Mouse (Mus musculus): ENCODE data around the gene B4galt1. TPM values are rescaled to one million over a fixed set of nuclear protein-coding genes. Genes with fewer than 3 reads are reported as not detected.
A peak's percentile ranks its signal among the peaks of the same experiment; 100 is the strongest.

Gene B4galt1
- polyA plus RNA-seq, 1 experiment, result 9.2 TPM

DNA sequence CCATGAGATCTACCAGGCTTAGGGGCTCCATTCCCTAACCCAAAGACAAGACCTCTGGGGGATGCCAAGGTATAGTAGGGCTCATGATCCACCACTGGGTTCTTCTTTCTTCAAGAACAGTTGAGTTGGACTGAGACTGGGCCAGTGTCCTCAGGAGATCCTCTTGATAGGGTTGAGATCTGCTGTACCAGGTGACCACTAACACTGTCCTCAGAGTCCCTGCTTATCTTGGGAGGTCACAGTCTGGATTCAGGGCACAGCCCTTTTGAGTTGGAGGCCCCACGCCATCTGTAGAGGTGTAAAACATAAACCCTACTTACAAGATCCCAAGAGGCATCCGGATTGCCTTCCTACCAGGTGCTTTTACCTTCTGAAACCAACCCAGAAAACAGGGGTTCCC, 27.8 kb downstream of the B4galt1 start:
- TF ChIP-seq CTCF (IDR thresholded peaks at IDR 0.05; ENCODE audit: borderline replicate concordance, extremely low read depth, insufficient read depth, insufficient read length) (no peak), POLR2A (IDR thresholded peaks at IDR 0.05; ENCODE audit: borderline replicate concordance, extremely low read depth, insufficient read depth, insufficient read length, poor library complexity, severe bottlenecking) (no peak)
- DNase-seq (ENCODE audit: low read depth), result no peak

DNA sequence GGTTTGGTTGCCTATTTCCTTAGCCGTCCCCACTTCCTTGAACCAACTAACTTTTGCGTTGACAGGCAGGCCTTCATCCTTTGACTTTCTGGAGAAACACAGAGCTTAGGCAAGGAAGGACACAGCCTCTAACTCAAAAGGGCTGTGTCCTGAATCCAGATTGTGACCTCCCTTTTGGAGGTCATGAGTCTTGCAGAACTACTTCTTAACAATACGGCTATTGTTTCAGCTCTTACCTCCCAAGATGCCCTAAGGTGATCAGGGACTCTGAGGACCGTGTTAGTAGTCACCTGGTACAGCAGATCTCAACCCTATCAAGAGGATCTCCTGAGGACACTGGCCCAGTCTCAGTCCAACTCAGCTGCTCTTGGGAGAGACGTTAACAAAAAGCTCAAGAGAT, 28.7 kb downstream of the B4galt1 start:
- TF ChIP-seq CTCF (IDR thresholded peaks at IDR 0.05; ENCODE audit: borderline replicate concordance, extremely low read depth, insufficient read depth, insufficient read length) (no peak), POLR2A (IDR thresholded peaks at IDR 0.05; ENCODE audit: borderline replicate concordance, extremely low read depth, insufficient read depth, insufficient read length, poor library complexity, severe bottlenecking) (no peak)
- no peak for DNase-seq (ENCODE audit: low read depth)

DNA sequence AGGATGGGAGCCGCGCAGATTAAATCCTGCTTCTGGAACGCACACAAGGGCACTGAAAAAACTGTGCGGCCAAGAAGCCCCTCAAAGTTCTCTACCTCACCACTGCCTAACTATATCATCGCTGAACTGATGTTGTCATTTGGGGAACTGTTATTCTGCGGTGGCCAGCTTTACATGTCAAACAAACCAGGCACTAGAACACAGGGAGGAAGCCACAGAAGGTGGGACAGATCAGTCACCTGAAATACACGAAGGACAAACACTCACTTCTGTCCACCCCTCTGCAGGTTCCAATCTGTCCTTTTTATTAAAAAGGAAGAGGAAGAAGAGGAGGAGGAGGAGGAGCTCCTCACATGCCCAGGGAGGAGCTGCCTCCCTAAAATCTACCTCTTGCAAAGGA, 29.3 kb downstream of the B4galt1 start:
- TF ChIP-seq CTCF (IDR thresholded peaks at IDR 0.05; ENCODE audit: borderline replicate concordance, extremely low read depth, insufficient read depth, insufficient read length), result no peak
- DNase-seq (ENCODE audit: low read depth), result no peak

DNA sequence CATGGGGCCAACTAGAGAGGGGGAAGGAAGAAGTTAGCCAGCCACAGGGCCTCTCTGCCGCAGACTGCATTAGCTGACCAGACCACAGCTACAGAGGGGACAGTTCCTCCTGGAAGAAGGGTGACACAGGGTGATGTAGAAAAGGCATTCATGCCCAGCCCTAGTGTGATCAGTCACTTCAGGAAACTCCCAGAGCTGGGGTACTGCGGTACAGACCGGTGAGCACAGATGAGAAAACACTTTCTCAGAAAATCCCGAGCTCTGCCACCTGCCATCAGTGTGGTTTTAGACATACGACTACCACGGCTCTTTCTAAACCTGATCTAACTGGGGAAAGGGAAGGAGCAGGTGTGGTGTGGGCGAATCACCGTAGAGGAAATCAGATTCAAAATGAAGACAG, 30.1 kb downstream of the B4galt1 start:
- TF ChIP-seq POLR2A (IDR thresholded peaks at IDR 0.05; ENCODE audit: borderline replicate concordance, extremely low read depth, insufficient read depth, insufficient read length, poor library complexity, severe bottlenecking) (no peak), CTCF (IDR thresholded peaks at IDR 0.05; ENCODE audit: borderline replicate concordance, extremely low read depth, insufficient read depth, insufficient read length) (no peak)
- DNase-seq (ENCODE audit: low read depth), result no peak

DNA sequence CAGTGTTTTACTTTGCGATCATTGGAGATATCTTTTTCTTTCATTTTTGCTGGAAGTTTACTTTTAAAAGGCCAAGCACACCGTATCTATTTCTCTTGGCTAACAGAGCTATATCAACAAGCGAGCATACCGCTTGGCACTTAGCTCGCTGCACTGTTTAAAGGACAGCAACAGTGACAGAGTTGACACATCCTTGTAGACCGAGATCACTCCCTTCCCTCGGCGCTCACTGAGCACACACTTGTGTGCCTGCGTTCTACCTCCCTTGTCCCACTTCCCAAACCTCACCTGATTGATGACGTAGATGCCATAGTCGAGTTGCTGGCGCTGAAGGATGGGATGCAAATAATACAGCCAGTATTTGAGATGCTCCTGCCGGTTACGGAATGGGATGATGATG, 30.7 kb downstream of the B4galt1 start:
- TF ChIP-seq CTCF (IDR thresholded peaks at IDR 0.05; ENCODE audit: borderline replicate concordance, extremely low read depth, insufficient read depth, insufficient read length) (no peak), POLR2A (IDR thresholded peaks at IDR 0.05; ENCODE audit: borderline replicate concordance, extremely low read depth, insufficient read depth, insufficient read length, poor library complexity, severe bottlenecking) (no peak)
- no peak for DNase-seq (ENCODE audit: low read depth)

DNA sequence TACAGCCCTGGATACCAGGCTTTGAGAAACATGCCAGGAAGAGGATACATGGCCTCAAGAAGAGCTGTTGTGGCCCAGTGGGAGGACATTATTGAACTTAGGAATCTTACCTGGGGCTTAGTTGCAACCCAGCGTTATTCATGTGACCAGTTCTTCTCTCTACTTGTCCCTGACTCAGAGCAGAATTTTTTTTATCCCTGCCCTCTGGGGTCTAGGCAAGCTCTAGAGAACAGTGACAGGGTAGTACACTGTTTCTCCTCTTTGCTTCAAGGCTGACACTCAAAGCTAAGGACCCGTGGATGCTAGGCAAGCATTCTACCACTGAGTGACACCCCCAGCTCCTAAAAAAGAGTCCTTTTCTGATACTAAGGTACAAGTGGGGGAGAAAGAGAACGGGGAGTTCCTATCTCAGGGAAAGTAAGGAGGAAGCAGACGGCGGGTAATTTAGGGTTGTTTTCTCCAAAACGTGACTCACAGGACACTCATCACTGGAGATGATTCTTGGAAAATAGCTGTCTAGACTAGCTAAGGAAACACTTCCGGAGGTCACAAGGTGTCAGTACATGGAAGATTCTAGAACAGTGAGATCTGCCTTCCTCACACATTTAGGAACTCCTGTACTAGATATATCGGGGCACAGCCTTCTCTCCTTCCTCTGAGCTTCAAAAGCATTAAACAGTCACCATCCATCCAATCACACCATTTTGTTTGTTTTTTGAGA, 32.3 kb downstream of the B4galt1 start:
- TF ChIP-seq CTCF (IDR thresholded peaks at IDR 0.05; ENCODE audit: borderline replicate concordance, extremely low read depth, insufficient read depth, insufficient read length) (no peak), POLR2A (IDR thresholded peaks at IDR 0.05; ENCODE audit: borderline replicate concordance, extremely low read depth, insufficient read depth, insufficient read length, poor library complexity, severe bottlenecking) (no peak)
- no peak for DNase-seq (ENCODE audit: low read depth)

DNA sequence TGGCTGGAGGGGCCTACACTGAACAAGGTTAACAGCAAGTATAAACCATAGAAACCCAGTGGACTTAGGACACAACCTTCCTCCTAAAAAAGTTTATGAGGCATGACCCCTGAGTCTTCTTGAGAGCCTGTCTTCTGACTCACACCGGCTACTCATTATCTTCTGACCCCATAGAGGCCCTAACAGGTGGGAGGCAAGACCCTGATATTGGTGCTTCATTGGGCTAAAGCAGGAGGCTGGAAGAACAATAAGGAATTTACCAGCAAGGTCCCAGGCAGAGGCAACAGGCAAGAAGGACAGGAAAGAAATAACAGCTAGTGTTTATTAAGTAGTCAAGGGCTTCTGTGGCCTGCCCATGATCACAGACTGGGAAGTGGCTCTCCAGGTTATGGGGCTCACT, 32.9 kb downstream of the B4galt1 start:
- TF ChIP-seq POLR2A (IDR thresholded peaks at IDR 0.05; ENCODE audit: borderline replicate concordance, extremely low read depth, insufficient read depth, insufficient read length, poor library complexity, severe bottlenecking) (no peak), CTCF (IDR thresholded peaks at IDR 0.05; ENCODE audit: borderline replicate concordance, extremely low read depth, insufficient read depth, insufficient read length) (no peak)

DNA sequence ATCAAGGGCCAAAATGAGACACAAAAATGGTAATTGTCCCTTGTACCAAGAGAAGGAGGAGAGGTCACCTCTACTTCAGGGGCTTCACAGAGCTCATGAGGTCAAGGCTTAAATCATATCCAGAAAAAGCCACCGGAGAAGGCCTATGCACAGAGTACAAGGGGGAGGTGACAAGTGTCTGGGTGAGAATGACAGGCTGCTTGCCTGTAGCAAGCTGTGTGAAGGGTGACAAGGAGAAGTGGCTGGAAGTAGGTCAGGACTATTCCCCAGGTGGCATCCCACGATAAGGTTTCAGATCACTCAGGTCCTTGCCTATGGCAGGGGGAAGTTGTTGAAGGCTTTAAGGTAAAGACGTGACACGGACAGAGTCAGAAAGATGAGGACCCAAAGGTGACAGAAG, 33.8 kb downstream of the B4galt1 start:
- TF ChIP-seq POLR2A (IDR thresholded peaks at IDR 0.05; ENCODE audit: borderline replicate concordance, extremely low read depth, insufficient read depth, insufficient read length, poor library complexity, severe bottlenecking), result no peak
- TF ChIP-seq CTCF (IDR thresholded peaks at IDR 0.05; ENCODE audit: borderline replicate concordance, extremely low read depth, insufficient read depth, insufficient read length), result no peak
- DNase-seq (ENCODE audit: low read depth), result no peak

More for the DNA sequence above, 32.9 kb downstream of the B4galt1 start:
- no peak for DNase-seq (ENCODE audit: low read depth)

DNA sequence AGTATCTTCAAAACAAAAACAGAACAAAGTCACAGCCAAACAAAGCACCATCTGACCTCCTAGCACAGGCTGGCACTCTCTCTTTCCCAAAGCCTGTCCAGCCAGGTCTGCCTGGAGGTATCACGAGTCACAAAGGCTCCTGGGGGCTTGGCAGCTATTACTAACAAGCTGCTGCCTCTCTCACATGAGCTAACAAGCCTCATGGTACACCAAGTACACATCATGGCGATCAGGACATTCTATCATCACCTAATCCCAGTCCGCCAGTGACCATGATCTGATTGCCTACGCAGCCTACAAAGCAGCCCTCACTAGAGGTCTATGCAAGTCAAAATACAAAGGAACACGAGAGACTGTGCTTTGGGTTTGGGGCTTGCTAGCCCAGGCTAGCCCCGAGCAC, 34.7 kb downstream of the B4galt1 start:
- no peak for DNase-seq (ENCODE audit: low read depth)
- TF ChIP-seq CTCF (IDR thresholded peaks at IDR 0.05; ENCODE audit: borderline replicate concordance, extremely low read depth, insufficient read depth, insufficient read length) (no peak), POLR2A (IDR thresholded peaks at IDR 0.05; ENCODE audit: borderline replicate concordance, extremely low read depth, insufficient read depth, insufficient read length, poor library complexity, severe bottlenecking) (no peak)

DNA sequence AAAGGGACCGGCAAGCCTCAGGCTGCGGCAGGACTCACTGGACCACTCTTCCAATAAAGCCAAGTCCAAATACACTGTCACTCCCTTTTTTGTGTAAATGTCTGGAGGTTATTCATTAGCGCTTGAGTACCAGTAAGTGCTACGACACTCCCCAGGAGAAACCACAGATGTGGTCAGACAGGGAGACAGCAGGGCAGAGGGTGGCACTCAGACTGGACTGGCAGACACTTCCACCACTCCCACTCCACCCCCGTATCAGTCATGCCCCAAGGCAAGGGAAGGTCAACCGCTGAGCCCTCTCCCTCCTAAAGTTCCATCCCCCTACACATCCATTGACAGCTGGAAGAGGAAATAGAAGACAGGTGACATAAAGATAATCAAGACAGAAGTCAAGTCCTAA, 35.4 kb downstream of the B4galt1 start:
- no peak for TF ChIP-seq CTCF (IDR thresholded peaks at IDR 0.05; ENCODE audit: borderline replicate concordance, extremely low read depth, insufficient read depth, insufficient read length)
- TF ChIP-seq POLR2A (IDR thresholded peaks at IDR 0.05; ENCODE audit: borderline replicate concordance, extremely low read depth, insufficient read depth, insufficient read length, poor library complexity, severe bottlenecking), result no peak
- DNase-seq (ENCODE audit: low read depth), result no peak

DNA sequence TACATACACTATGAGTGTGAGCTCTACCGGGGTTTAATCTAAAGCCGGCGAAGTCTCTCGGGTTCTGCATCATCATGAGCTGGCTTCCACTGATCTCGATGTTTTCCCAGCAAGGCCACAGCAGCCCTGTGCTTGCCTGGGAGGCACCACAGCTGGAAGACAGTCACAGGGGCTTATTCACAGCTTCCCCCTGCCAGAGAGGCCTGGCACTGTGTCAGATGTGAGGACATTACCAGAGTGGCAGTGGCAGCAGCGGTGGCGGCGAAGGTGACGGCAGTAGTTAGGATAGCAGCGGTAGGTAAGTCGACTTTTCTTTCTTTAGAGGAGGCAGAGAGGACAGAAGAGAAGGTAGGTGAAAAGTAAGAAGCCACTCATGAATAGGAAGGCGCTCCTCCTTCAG, 35.9 kb downstream of the B4galt1 start:
- DNase-seq (ENCODE audit: low read depth), result no peak
- TF ChIP-seq POLR2A (IDR thresholded peaks at IDR 0.05; ENCODE audit: borderline replicate concordance, extremely low read depth, insufficient read depth, insufficient read length, poor library complexity, severe bottlenecking) (no peak), CTCF (IDR thresholded peaks at IDR 0.05; ENCODE audit: borderline replicate concordance, extremely low read depth, insufficient read depth, insufficient read length) (no peak)

DNA sequence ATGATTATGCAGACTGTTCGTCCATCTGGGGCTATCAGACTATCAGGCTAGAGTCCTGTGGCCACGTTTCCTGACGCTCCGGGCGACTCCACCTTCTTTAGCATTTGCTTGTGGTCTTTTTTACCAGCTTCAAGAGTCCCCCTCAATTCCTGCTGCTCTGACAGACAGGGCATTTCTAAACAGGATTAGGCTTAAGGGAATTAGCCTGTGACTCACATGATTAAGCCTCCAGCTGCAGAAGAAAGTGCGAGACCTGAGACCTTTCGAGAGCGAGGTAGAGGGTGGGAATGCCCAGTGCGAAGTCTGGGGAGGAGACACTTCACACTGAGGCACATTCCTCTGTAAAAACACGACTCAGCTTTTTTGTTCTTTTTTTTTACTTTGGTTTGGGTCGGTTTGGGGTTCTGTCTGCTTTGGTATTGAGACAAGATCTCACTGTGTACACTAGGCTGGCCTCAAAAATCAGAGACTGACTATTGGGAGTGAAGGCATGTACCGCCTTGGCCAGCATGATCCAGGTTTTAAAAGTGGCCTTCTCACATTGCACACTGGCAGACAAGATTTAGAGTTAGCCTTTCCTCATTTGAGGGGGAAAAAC, 37.9 kb downstream of the B4galt1 start:
- TF ChIP-seq POLR2A (IDR thresholded peaks at IDR 0.05; ENCODE audit: borderline replicate concordance, extremely low read depth, insufficient read depth, insufficient read length, poor library complexity, severe bottlenecking) (no peak), CTCF (IDR thresholded peaks at IDR 0.05; ENCODE audit: borderline replicate concordance, extremely low read depth, insufficient read depth, insufficient read length) (no peak)
- peak; percentile 40 for DNase-seq (ENCODE audit: low read depth)
